Mouse (Mus musculus) MEL (cell line): ENCODE measurements around the gene Icam5. TPM values are rescaled to one million over a fixed set of nuclear protein-coding genes. Genes with fewer than 3 reads are reported as not detected.

ENCODE experiments used
- DNase-seq: peaks from one replicate; pipeline ENCODE4 v3.0.0; 2011; ENCODE audit warnings: low read depth, low spot score
- H3K27ac ChIP-seq: 2 replicates; pipeline ENCODE4 v1.5.1; 2012; ENCODE audit warnings: low read depth, mild to moderate bottlenecking, control low read depth, low read length, moderate library complexity; ENCODE audit not compliant: control insufficient read depth
- H3K27me3 ChIP-seq, 2 experiments: fragments of 150-350 bp in 1 of 2; sonication (generic) in 1 of 2; 2 replicates each; pipeline ENCODE4 v1.6.1; 2012; ENCODE audit warnings: low read length in 2 of 2, mild to moderate bottlenecking in 2 of 2, improper control_type of control experiment in 1 of 2, moderate library complexity in 1 of 2; ENCODE audit not compliant: insufficient read depth in 2 of 2, control insufficient read depth in 1 of 2
- H3K36me3 ChIP-seq, 2 experiments: 2 replicates each; pipeline ENCODE4 v1.6.1; 2012 to 2014; ENCODE audit warnings: low read length in 2 of 2, improper control_type of control experiment in 1 of 2, inconsistent platforms in 1 of 2, mild to moderate bottlenecking in 1 of 2; ENCODE audit not compliant: insufficient read depth in 2 of 2, control insufficient read depth in 1 of 2
- H3K4me1 ChIP-seq, 2 experiments: fragments of 150-350 bp in 1 of 2; sonication (generic) in 1 of 2; 2 replicates each; pipeline ENCODE4 v1.6.1; 2012; ENCODE audit warnings: low read length in 2 of 2, improper control_type of control experiment in 1 of 2, mild to moderate bottlenecking in 1 of 2; ENCODE audit not compliant: insufficient read depth in 2 of 2, control insufficient read depth in 1 of 2
- H3K4me3 ChIP-seq, 2 experiments: fragments of 150-350 bp in 1 of 2; sonication (generic) in 1 of 2; 2 replicates each; pipeline ENCODE4 v1.5.1; 2012; ENCODE audit warnings: low read depth in 2 of 2, low read length in 2 of 2, mild to moderate bottlenecking in 2 of 2, moderate library complexity in 2 of 2, control low read depth in 1 of 2, improper control_type of control experiment in 1 of 2; ENCODE audit not compliant: control insufficient read depth in 1 of 2, insufficient read depth in 1 of 2
- H3K79me2 ChIP-seq: 2 replicates; pipeline ENCODE4 v1.6.1; 2012; ENCODE audit warnings: mild to moderate bottlenecking, low read length, moderate library complexity; ENCODE audit not compliant: control insufficient read depth, poor library complexity, insufficient read depth
- H3K9ac ChIP-seq: 2 replicates; pipeline ENCODE4 v1.6.1; 2012; ENCODE audit warnings: low read depth, mild to moderate bottlenecking, control low read depth, low read length, moderate library complexity; ENCODE audit not compliant: control insufficient read depth, poor library complexity, severe bottlenecking
- H3K9me3 ChIP-seq: fragments of 150-350 bp; sonication (generic); replicated peaks from 2 replicates; pipeline ENCODE4 v1.6.1; 2012; ENCODE audit warnings: mild to moderate bottlenecking, low read length, improper control_type of control experiment, moderate library complexity; ENCODE audit not compliant: insufficient read depth
- BHLHE40 ChIP-seq: IDR thresholded peaks from 2 replicates; pipeline ENCODE4 v1.6.1; 2012; ENCODE audit warnings: low read depth, mild to moderate bottlenecking, inconsistent platforms, low read length, improper control_type of control experiment, borderline replicate concordance
- JUND ChIP-seq: IDR thresholded peaks from 2 replicates; pipeline ENCODE4 v1.6.1; 2011; ENCODE audit warnings: low read depth, mild to moderate bottlenecking, improper control_type of control experiment, low read length
- MAFK ChIP-seq: IDR thresholded peaks from 2 replicates; pipeline ENCODE4 v1.6.1; 2011; ENCODE audit warnings: low read depth, mild to moderate bottlenecking, low read length, improper control_type of control experiment, borderline replicate concordance
- MAZ ChIP-seq: IDR thresholded peaks from 2 replicates; pipeline ENCODE4 v1.6.1; 2012; ENCODE audit warnings: low read depth, mild to moderate bottlenecking, inconsistent platforms, low read length, improper control_type of control experiment
- POLR2AphosphoS2 ChIP-seq: IDR thresholded peaks from 2 replicates; pipeline ENCODE4 v1.6.1; 2011; ENCODE audit warnings: low read length, improper control_type of control experiment
- POLR2AphosphoS5 ChIP-seq: IDR thresholded peaks from 2 replicates; pipeline ENCODE4 v1.6.1; 2012; ENCODE audit warnings: low read depth, borderline replicate concordance, mild to moderate bottlenecking, inconsistent platforms, low read length, moderate library complexity, mixed read lengths
- SIN3A ChIP-seq: IDR thresholded peaks from 2 replicates; pipeline ENCODE4 v1.6.1; 2012; ENCODE audit warnings: low read length, improper control_type of control experiment, inconsistent platforms
- TAL1 ChIP-seq: IDR thresholded peaks from 2 replicates; pipeline ENCODE4 v1.6.1; 2012; ENCODE audit warnings: mild to moderate bottlenecking, inconsistent platforms, low read length, moderate library complexity, mixed read lengths
- USF1 ChIP-seq: IDR thresholded peaks from 2 replicates; pipeline ENCODE4 v1.6.1; 2014; ENCODE audit warnings: low read depth, mild to moderate bottlenecking, inconsistent platforms, low read length, improper control_type of control experiment, moderate library complexity
- USF2 ChIP-seq, 2 experiments: IDR thresholded peaks; 2 replicates each; pipeline ENCODE4 v1.6.1; 2011 to 2012; ENCODE audit warnings: improper control_type of control experiment in 2 of 2, low read length in 2 of 2, borderline replicate concordance in 1 of 2, inconsistent platforms in 1 of 2, low read depth in 1 of 2, mild to moderate bottlenecking in 1 of 2; ENCODE audit not compliant: insufficient read depth in 1 of 2
- ZC3H11A ChIP-seq: IDR thresholded peaks from 2 replicates; pipeline ENCODE4 v1.6.1; 2012; ENCODE audit warnings: low read depth, mild to moderate bottlenecking, inconsistent platforms, low read length, improper control_type of control experiment
- ZKSCAN1 ChIP-seq: IDR thresholded peaks from 2 replicates; pipeline ENCODE4 v1.6.1; 2012; ENCODE audit warnings: low read depth, mild to moderate bottlenecking, inconsistent platforms, low read length, improper control_type of control experiment, moderate library complexity
- ZMIZ1 ChIP-seq: IDR thresholded peaks from 2 replicates; pipeline ENCODE4 v1.6.1; 2012; ENCODE audit warnings: low read depth, mild to moderate bottlenecking, inconsistent platforms, low read length, improper control_type of control experiment, moderate library complexity
- polyA plus RNA-seq, 2 experiments: library from polyadenylated mRNA; stranded (reverse) in 1 of 2; unstranded in 1 of 2; fragments of >175 nt in 1 of 2; fragments of >200 nt in 1 of 2; gene quantifications; 2 replicates each; pipeline versions ENCODE4 v1.2.1 to v1.2.4; 2012; ENCODE audit warnings: low replicate concordance in 2 of 2, low read depth in 1 of 2; ENCODE audit not compliant: insufficient read length in 2 of 2, insufficient read depth in 1 of 2, missing spikeins in 1 of 2
- total RNA-seq: library from RNA; depleted of rRNA; stranded (reverse); fragments of 300-350 nt; gene quantifications from 2 replicates; pipeline ENCODE4 v1.2.3, GENCODE M21; 2012

Icam5 gene
- total and polyA plus RNA-seq, 3 experiments: 4.8 to 9.5 TPM; not detected in 1

DNA sequence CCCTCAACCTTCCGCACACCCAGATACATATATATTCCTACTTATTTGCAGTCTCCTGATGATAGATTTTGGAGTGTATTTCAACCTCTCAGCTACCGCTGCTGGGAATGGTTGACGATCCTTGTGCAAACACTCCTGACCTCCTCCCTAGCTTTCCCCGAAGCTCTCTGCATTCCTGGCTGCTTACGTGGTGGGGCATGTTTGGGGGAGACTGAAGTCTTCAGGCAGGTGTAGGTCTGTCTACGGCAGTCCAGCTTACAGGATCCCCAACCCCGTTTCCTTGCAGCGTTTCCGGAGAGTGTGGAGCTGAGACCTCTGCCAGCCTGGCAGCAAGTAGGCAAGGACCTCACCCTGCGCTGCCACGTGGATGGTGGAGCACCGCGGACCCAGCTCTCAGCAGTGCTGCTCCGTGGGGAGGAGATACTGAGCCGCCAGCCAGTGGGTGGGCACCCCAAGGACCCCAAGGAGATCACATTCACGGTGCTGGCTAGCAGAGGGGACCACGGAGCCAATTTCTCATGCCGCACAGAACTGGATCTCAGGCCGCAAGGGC is 6.5 kb upstream of the Icam5 start:
- Histone ChIP-seq H3K36me3 (peaks cover 0 to 17% of the 10 kb centered on the region in 2 experiments; a peak in 2 of 4 replicates), H3K9me3 (no peaks in the 10 kb centered on the region), H3K27ac (no peak overlapping the region), H3K27me3 (no peaks in the 10 kb centered on the region), H3K9ac (no peak overlapping the region), H3K4me3 (no peak overlapping the region), H3K4me1 (peaks cover 13 to 19% of the 10 kb centered on the region in 2 experiments), H3K79me2 (peaks cover 12% of the 10 kb centered on the region)
- TF ChIP-seq USF2 (IDR thresholded peaks at IDR 0.05; ENCODE audit: borderline replicate concordance in 1 of 2, insufficient read depth in 1 of 2, low read depth in 1 of 2, low read length in 2 of 2): no peak
- no peak for DNase-seq

DNA sequence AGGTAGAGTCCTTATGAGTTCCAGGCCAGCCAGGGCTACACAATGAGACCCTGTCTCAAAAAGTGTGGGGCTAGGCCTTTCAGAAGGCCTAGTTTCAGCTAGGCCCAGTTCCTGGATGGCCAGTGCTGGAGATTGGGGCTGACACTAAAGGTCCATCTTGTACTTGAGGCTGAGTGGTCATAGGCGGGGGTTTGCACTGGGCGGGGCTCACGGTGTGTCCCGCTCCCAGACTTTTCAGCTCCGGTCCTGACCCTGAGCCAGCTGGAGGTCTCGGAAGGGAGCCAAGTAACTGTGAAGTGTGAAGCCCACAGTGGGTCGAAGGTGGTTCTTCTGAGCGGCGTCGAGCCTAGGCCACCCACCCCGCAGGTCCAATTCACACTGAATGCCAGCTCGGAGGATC is 5.0 kb upstream of the Icam5 start:
- Histone ChIP-seq H3K9me3 (no peaks in the 10 kb centered on the region), H3K27me3 (no peaks in the 10 kb centered on the region), H3K79me2 (peaks cover 14% of the 10 kb centered on the region), H3K27ac (no peak overlapping the region), H3K4me3 (no peak overlapping the region), H3K4me1 (peaks cover 13 to 19% of the 10 kb centered on the region in 2 experiments), H3K36me3 (peaks cover 0 to 17% of the 10 kb centered on the region in 2 experiments; a peak in 2 of 4 replicates), H3K9ac (no peak overlapping the region)
- TF ChIP-seq MAFK: no peak
- no peak for TF ChIP-seq POLR2AphosphoS2
- no peak for TF ChIP-seq SIN3A
- no peak for TF ChIP-seq MAZ
- no peak for DNase-seq

DNA sequence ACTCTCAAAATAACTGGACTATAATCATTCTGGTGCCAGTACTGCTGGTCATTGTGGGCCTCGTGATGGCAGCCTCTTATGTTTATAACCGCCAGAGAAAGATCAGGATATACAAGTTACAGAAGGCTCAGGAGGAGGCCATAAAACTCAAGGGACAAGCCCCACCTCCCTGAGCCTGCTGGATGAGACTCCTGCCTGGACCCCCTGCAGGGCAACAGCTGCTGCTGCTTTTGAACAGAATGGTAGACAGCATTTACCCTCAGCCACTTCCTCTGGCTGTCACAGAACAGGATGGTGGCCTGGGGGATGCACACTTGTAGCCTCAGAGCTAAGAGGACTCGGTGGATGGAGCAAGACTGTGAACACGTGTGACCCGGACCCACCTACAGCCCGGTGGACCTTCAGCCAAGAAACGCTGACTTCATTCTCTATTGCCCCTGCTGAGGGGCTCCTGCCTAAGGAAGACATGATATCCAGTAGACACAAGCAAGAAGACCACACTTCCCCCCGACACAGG is 4.0 kb upstream of the Icam5 start:
- no peak overlapping the region for H3K4me3 ChIP-seq
- H3K4me1 ChIP-seq: peaks cover 14 to 22% of the 10 kb centered on the region in 2 experiments

More for the DNA sequence above, 4.0 kb upstream of the Icam5 start:
- H3K79me2 ChIP-seq: peaks cover 17% of the 10 kb centered on the region
- TF ChIP-seq POLR2AphosphoS2 (no peak), ZMIZ1 (no peak), JUND (no peak), POLR2AphosphoS5 (no peak), TAL1 (no peak), ZKSCAN1 (no peak), BHLHE40 (no peak), ZC3H11A (no peak), USF1 (no peak)
- TF ChIP-seq, all 39 proteins: peak for 0
- Histone ChIP-seq H3K9ac (peak overlapping the region; percentile 56), H3K27me3 (no peaks in the 10 kb centered on the region), H3K36me3 (peaks cover 0 to 17% of the 10 kb centered on the region in 2 experiments; a peak in 2 of 4 replicates), H3K27ac (peak overlapping the region; percentile 83), H3K9me3 (no peaks in the 10 kb centered on the region)
- DNase-seq: peak; percentile 78
